Comparison of ENCODE assay signal across 25 mouse cellular contexts in the genomic region with DNA sequence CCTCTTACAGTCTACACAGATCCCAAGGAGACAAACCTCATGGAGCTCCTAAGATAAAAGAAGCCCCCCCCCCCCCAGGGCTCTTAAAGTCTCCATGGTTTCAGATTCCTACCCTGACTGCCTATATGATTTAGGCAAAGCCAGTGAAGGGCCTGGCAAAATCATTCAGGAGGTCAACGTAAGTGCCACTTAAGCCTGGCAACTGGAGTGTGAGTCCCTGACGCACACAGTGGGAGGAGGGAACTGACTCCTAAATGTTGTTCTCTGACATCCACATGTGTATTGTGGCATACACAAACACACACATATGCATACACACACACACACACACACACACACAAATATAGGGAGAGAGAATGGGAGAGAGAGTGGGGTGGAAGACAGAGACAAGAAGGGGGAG.
"Had no signal": no experiment of that assay in that cellular context is flagged by ENCODE, and none has a peak within 500 bp of the region (broad histone marks: within the 10 kb centered on the region; RNA-seq: fewer than 3 reads in every experiment).

No protein-coding gene starts in this region.

- ATAC-seq: forebrain, postnatal 0 days; hindbrain, postnatal 0 days; intestine, embryonic 16.5 days had no signal

- H3K27me3 ChIP-seq: heart, embryonic 13.5 days; heart, embryonic 15.5 days; hindbrain, embryonic 13.5 days; hindbrain, embryonic 15.5 days; kidney, embryonic 15.5 days; limb, embryonic 13.5 days had no signal

- H3K27ac ChIP-seq: heart, adult 2 months; heart, embryonic 13.5 days; heart, embryonic 15.5 days; hindbrain, embryonic 13.5 days; hindbrain, embryonic 15.5 days; hindbrain, postnatal 0 days; kidney, embryonic 15.5 days; kidney, postnatal 0 days; limb, embryonic 13.5 days had no signal

- DNase-seq: forebrain, postnatal 0 days; gastrocnemius, postnatal 14 days; gastrocnemius, postnatal 36 days; heart, adult 11 months; heart, adult 2 months; heart, postnatal 14 days; heart, postnatal 36 days; kidney, adult 11 months; kidney, adult 2 months; kidney, adult 9 months; kidney, postnatal 14 days; kidney, postnatal 36 days; layer of hippocampus, adult 9-11 months; layer of hippocampus, postnatal 36 days; left cerebral cortex, postnatal 4 days had no signal

- H3K36me3 ChIP-seq: heart, embryonic 15.5 days; hindbrain, embryonic 13.5 days; hindbrain, embryonic 15.5 days; kidney, embryonic 15.5 days had no signal

- H3K9ac ChIP-seq: forebrain, postnatal 0 days; heart, embryonic 13.5 days; heart, embryonic 15.5 days; hindbrain, embryonic 13.5 days; hindbrain, embryonic 15.5 days; kidney, embryonic 15.5 days; limb, embryonic 13.5 days had no signal

- H3K9me3 ChIP-seq: heart, embryonic 15.5 days; hindbrain, embryonic 13.5 days; hindbrain, embryonic 15.5 days; kidney, embryonic 15.5 days; limb, embryonic 13.5 days had no signal

- H3K4me1 ChIP-seq: heart, embryonic 15.5 days; hindbrain, embryonic 13.5 days; hindbrain, embryonic 15.5 days; kidney, embryonic 15.5 days had no signal

- H3K4me2 ChIP-seq: heart, embryonic 11.5 days; heart, embryonic 13.5 days; heart, embryonic 15.5 days; hindbrain, embryonic 13.5 days; hindbrain, embryonic 15.5 days; kidney, embryonic 15.5 days; limb, embryonic 13.5 days had no signal

- H3K4me3 ChIP-seq: heart, adult 2 months; heart, embryonic 13.5 days; heart, embryonic 15.5 days; hindbrain, embryonic 13.5 days; hindbrain, embryonic 15.5 days; kidney, embryonic 15.5 days; limb, embryonic 13.5 days had no signal
